Comparison of ENCODE assay signal across 9 mouse cellular contexts in genomic region chr16:37790781-37791175, GRCm38 (mm10). TPM values are rescaled to one million over a fixed set of nuclear protein-coding genes. Genes with fewer than 3 reads are reported as not detected.
DNase-seq lines count a peak whose midpoint lies in the region; ATAC-seq and TF ChIP-seq lines count a peak whose summit lies in the region.
"Had no signal": no experiment of that assay in that cellular context is flagged by ENCODE, and none has a peak within 500 bp of the region (broad histone marks: within the 10 kb centered on the region; RNA-seq: fewer than 3 reads in every experiment).

No protein-coding gene starts in this region.

- H3K36me3 ChIP-seq in E14TG2a.4 (ENCODE audit: insufficient read depth, low read length) = peaks cover 31% of the 10 kb centered on the region
- H3K36me3 ChIP-seq in heart, embryonic 15.5 days = 0 out of 2 replicates have a peak, but pooled peaks cover 2% of the 10 kb centered on the region

- H3K4me1 ChIP-seq in E14TG2a.4 (replicated peaks; ENCODE audit: low read depth, low read length) = peaks cover 72% of the 10 kb centered on the region
- H3K4me1 ChIP-seq in heart, embryonic 15.5 days (replicated peaks) = peaks cover 84% of the 10 kb centered on the region

- H3K9ac ChIP-seq in heart, embryonic 15.5 days = no peak overlapping the region
- H3K9ac ChIP-seq: hindbrain, embryonic 12.5 days had no signal

- H3K9me3 ChIP-seq in E14TG2a.4 (ENCODE audit: low read length) = peaks cover under 1% of the 10 kb centered on the region; the same call in 1 of the 2 replicates
- no peaks in the 10 kb centered on the region for H3K9me3 ChIP-seq in heart, embryonic 15.5 days (replicated peaks)
- H3K9me3 ChIP-seq: hindbrain, embryonic 12.5 days had no signal

- POLR2A ChIA-PET in Patski (lab: Charles Lee) = no interaction called here

- H3K27me3 ChIP-seq in E14TG2a.4 (ENCODE audit: insufficient read depth, low read length) = no peaks in the 10 kb centered on the region
- H3K27me3 ChIP-seq in Patski = no peaks in the 10 kb centered on the region
- no peaks in the 10 kb centered on the region for H3K27me3 ChIP-seq in heart, embryonic 15.5 days
- H3K27me3 ChIP-seq: hindbrain, embryonic 12.5 days had no signal

- CTCF ChIA-PET in Patski (lab: Charles Lee) = interaction anchor here (0.9 kb wide), 1 partner anchor 14 kb away, joined by 3 read pairs; no protein-coding TSS in a partner anchor

- no peak for TF ChIP-seq CTCF in E14TG2a.4 (conservative IDR thresholded peaks at IDR 0.05; ENCODE audit: low read length)
- no peak for TF ChIP-seq CTCF in Patski (IDR thresholded peaks at IDR 0.05)

- WGBS in heart, embryonic 15.5 days = 24% methylated on average over 8 of the region's 8 CpGs

- in situ Hi-C loops in Patski (cut with MboI; ENCODE audit: low pct_unique_long_range_greater_than_20kb) = no loop called here

- peak; percentile 0 for ATAC-seq in Patski
- no peak for ATAC-seq in heart, embryonic 15.5 days (replicated peaks; ENCODE audit: insufficient number of reproducible peaks, insufficient read depth, low FRiP score, low read depth)
- no peak for ATAC-seq in activated CD4-positive, CD25-positive, alpha-beta regulatory T cell, adult 4 months

- peak overlapping the region; percentile 16 for H3K4me2 ChIP-seq in heart, embryonic 15.5 days
- H3K4me2 ChIP-seq: hindbrain, embryonic 12.5 days had no signal

- peak overlapping the region; percentile 92 for H3K27ac ChIP-seq in heart, embryonic 15.5 days

- DNase-seq in Patski (ENCODE audit: low read depth, low spot score) = no peak
- peak; percentile 46 to 61 for DNase-seq in kidney, postnatal 4 days
- DNase-seq in cerebellum, adult 11-12 months = no peak
- DNase-seq in Muller cell, postnatal 12 days (ENCODE audit: inconsistent ontology term) = no peak
- DNase-seq: layer of hippocampus, postnatal 36 days had no signal

- H3K4me3 ChIP-seq in E14TG2a.4 (replicated peaks; ENCODE audit: low read length) = peak overlapping the region; percentile 21
- H3K4me3 ChIP-seq in heart, embryonic 15.5 days = no peak overlapping the region
- H3K4me3 ChIP-seq: hindbrain, embryonic 12.5 days had no signal

RNA-seq across cellular contexts. Expression of gene Fstl1, which starts 14.1 kb away (rescaled TPM):
- polyA plus RNA-seq in Patski (2021) = 283 TPM
- polyA plus RNA-seq in heart, embryonic 15.5 days (2015; fragmentation: Nextera tagmentation; extraction: Ambion mirVana) = 468 and 518 TPM in 2 replicates
- under 1 TPM in 1 of 2 experiments, not detected in 1; 0.62 TPM for polyA plus RNA-seq in activated CD4-positive, CD25-positive, alpha-beta regulatory T cell, adult 4 months (2017; shearing (Covaris generic))

Comparison
In these comparisons a context has a peak if more than half of its experiments do, and no peak if none do; other contexts are left out.
1. DNase-seq: peak in kidney, postnatal 4 days (2 of 2); none in Patski (single experiment), cerebellum, adult 11-12 months (single experiment) and Muller cell, postnatal 12 days (single experiment).
2. RNA of gene Fstl1, which starts 14.1 kb away (polyA plus RNA-seq): 468 to 518 TPM in heart, embryonic 15.5 days and 283 TPM in Patski (single experiment); 0.62 TPM in activated CD4-positive, CD25-positive, alpha-beta regulatory T cell, adult 4 months; every median in the first group is over 100 times any median in the second.